Mouse (Mus musculus) heart, embryonic 13.5 days (tissue): Measurements from ENCODE around the gene Tom1l2. TPM values are rescaled to one million over a fixed set of nuclear protein-coding genes. Genes with fewer than 3 reads are reported as not detected.

ENCODE experiments used
- ATAC-seq: fragments of 200-750 bp; cut with Nextera tagmentation; 2 replicates; pipeline ENCODE4 v1.8.0; 2017; ENCODE audit warnings: moderate TSS enrichment; ENCODE audit not compliant: insufficient number of reproducible peaks, low FRiP score, low TSS enrichment; ENCODE audit errors: extremely low read depth
- H3K27ac ChIP-seq: fragments of 300-500 bp; sonication (generic); replicated peaks from 2 replicates; pipeline ENCODE4 v1.5.1; 2015; ENCODE audit warnings: moderate library complexity, mild to moderate bottlenecking, inconsistent platforms
- H3K27me3 ChIP-seq: fragments of 300-500 bp; sonication (generic); replicated peaks from 2 replicates; pipeline ENCODE4 v1.6.1; 2015; ENCODE audit warnings: mild to moderate bottlenecking, inconsistent platforms
- H3K36me3 ChIP-seq: fragments of 300-500 bp; sonication (generic); 2 replicates; pipeline ENCODE4 v1.6.1; 2015; ENCODE audit warnings: mild to moderate bottlenecking, inconsistent platforms
- H3K4me1 ChIP-seq: fragments of 300-500 bp; sonication (generic); 2 replicates; pipeline ENCODE4 v1.6.1; 2015; ENCODE audit warnings: inconsistent platforms
- H3K4me2 ChIP-seq: fragments of 300-500 bp; sonication (generic); 2 replicates; pipeline ENCODE4 v1.6.1; 2015; ENCODE audit warnings: inconsistent platforms, mild to moderate bottlenecking, moderate library complexity
- H3K4me3 ChIP-seq: fragments of 300-500 bp; sonication (generic); 2 replicates; pipeline ENCODE4 v1.5.1; 2015; ENCODE audit warnings: moderate library complexity, mild to moderate bottlenecking, inconsistent platforms
- H3K9ac ChIP-seq: fragments of 300-500 bp; sonication (generic); 2 replicates; pipeline ENCODE4 v1.6.1; 2015; ENCODE audit warnings: inconsistent platforms, mild to moderate bottlenecking, moderate library complexity
- H3K9me3 ChIP-seq: fragments of 300-500 bp; sonication (generic); 2 replicates; pipeline ENCODE4 v1.6.1; 2016; ENCODE audit warnings: inconsistent platforms
- WGBS: fragments of 180-500 bp; shearing (Covaris S2); methylation state at CpG from one replicate; pipeline ENCODE4 v1.1.7; 2015; ENCODE audit warnings: mixed read lengths; 5-methylcytosine and 5-hydroxymethylcytosine counted together
- polyA plus RNA-seq: library from polyadenylated mRNA; unstranded; fragments of >200 nt; fragmentation: Nextera tagmentation; extraction: Ambion mirVana; gene quantifications from 2 replicates; pipeline ENCODE4 v1.2.1, GENCODE M21; 2015

Tom1l2 gene
- polyA plus RNA-seq, 1 experiment from 2014 or later, result 28.7 TPM

- Histone ChIP-seq H3K9ac (peak overlapping the region; percentile 24; the same call in 1 of the 2 replicates), H3K4me3 (no peak overlapping the region), H3K4me1 (peaks cover 67% of the 10 kb centered on the region), H3K4me2 (no peak overlapping the region), H3K9me3 (no peaks in the 10 kb centered on the region), H3K27me3 (no peaks in the 10 kb centered on the region), H3K27ac (no peak overlapping the region), H3K36me3 (no peaks in the 10 kb centered on the region)
- 40% methylated on average over 5 of the region's 5 CpGs for WGBS
- ATAC-seq, result no peak
Measured at GRCm38 (mm10) chr11:60318716-60319115, 34.0 kb downstream of the Tom1l2 start.

- Histone ChIP-seq H3K4me1 (peaks cover 73% of the 10 kb centered on the region), H3K9ac (0 out of 2 replicates have a peak overlapping the region, but pooled peaks have one; percentile 10), H3K27me3 (no peaks in the 10 kb centered on the region), H3K36me3 (no peaks in the 10 kb centered on the region), H3K4me2 (no peak overlapping the region), H3K9me3 (no peaks in the 10 kb centered on the region), H3K27ac (no peak overlapping the region), H3K4me3 (no peak overlapping the region)
- WGBS, result 71% methylated on average over 7 of the region's 7 CpGs
- ATAC-seq, result no peak
Measured at GRCm38 (mm10) chr11:60317376-60318102, 35.2 kb downstream of the Tom1l2 start.

- Histone ChIP-seq H3K36me3 (no peaks in the 10 kb centered on the region), H3K4me1 (peaks cover 73% of the 10 kb centered on the region), H3K9ac (no peak overlapping the region), H3K4me2 (no peak overlapping the region), H3K9me3 (no peaks in the 10 kb centered on the region), H3K27me3 (no peaks in the 10 kb centered on the region), H3K4me3 (no peak overlapping the region), H3K27ac (no peak overlapping the region)
- WGBS, result 80% methylated on average over 8 of the region's 8 CpGs
- ATAC-seq, result no peak
Measured at GRCm38 (mm10) chr11:60316883-60317282, 35.8 kb downstream of the Tom1l2 start.

GRCm38 (mm10) chr11:60316250-60316649 lies 36.5 kb downstream of the Tom1l2 start:
- no peak overlapping the region for H3K27ac ChIP-seq
- H3K9me3 ChIP-seq, result no peaks in the 10 kb centered on the region
- no peaks in the 10 kb centered on the region for H3K27me3 ChIP-seq
- H3K4me3 ChIP-seq, result no peak overlapping the region
- peaks cover 73% of the 10 kb centered on the region for H3K4me1 ChIP-seq
- H3K9ac ChIP-seq, result no peak overlapping the region
- no peaks in the 10 kb centered on the region for H3K36me3 ChIP-seq
- WGBS, result 65% methylated on average over 7 of the region's 7 CpGs
- H3K4me2 ChIP-seq, result no peak overlapping the region
- ATAC-seq, result no peak

GRCm38 (mm10) chr11:60311025-60311854 lies 41.5 kb downstream of the Tom1l2 start:
- H3K4me3 ChIP-seq, result no peak overlapping the region
- H3K9me3 ChIP-seq, result no peaks in the 10 kb centered on the region
- peak overlapping the region; percentile 53 for H3K4me2 ChIP-seq
- 9% methylated on average over 8 of the region's 8 CpGs for WGBS
- H3K36me3 ChIP-seq, result no peaks in the 10 kb centered on the region
- H3K9ac ChIP-seq, result peak overlapping the region; percentile 67
- peaks cover 63% of the 10 kb centered on the region for H3K4me1 ChIP-seq
- H3K27ac ChIP-seq, result peak overlapping the region; percentile 89
- no peaks in the 10 kb centered on the region for H3K27me3 ChIP-seq
- peak; percentile 51; the same call in 1 of the 2 replicates for ATAC-seq

- Histone ChIP-seq H3K27me3 (no peaks in the 10 kb centered on the region), H3K4me1 (peaks cover 60% of the 10 kb centered on the region), H3K36me3 (no peaks in the 10 kb centered on the region), H3K9ac (no peak overlapping the region), H3K4me2 (no peak overlapping the region), H3K4me3 (no peak overlapping the region), H3K9me3 (no peaks in the 10 kb centered on the region), H3K27ac (no peak overlapping the region)
- no peak for ATAC-seq
Measured at GRCm38 (mm10) chr11:60309875-60310274, 42.8 kb downstream of the Tom1l2 start.

- H3K27me3 ChIP-seq, result no peaks in the 10 kb centered on the region
- peak overlapping the region; percentile 44; the same call in 1 of the 2 replicates for H3K9ac ChIP-seq
- H3K4me1 ChIP-seq, result peaks cover 60% of the 10 kb centered on the region
- peak overlapping the region; percentile 83 for H3K27ac ChIP-seq
- H3K36me3 ChIP-seq, result no peaks in the 10 kb centered on the region
- WGBS, result 59% methylated on average over 12 of the region's 12 CpGs
- no peak overlapping the region for H3K4me2 ChIP-seq
- no peaks in the 10 kb centered on the region for H3K9me3 ChIP-seq
- no peak overlapping the region for H3K4me3 ChIP-seq
- ATAC-seq, result no peak
Measured at GRCm38 (mm10) chr11:60308506-60309116, 44.1 kb downstream of the Tom1l2 start.

GRCm38 (mm10) chr11:60308061-60308460 lies 44.6 kb downstream of the Tom1l2 start:
- Histone ChIP-seq H3K4me2 (no peak overlapping the region), H3K4me1 (peaks cover 63% of the 10 kb centered on the region)
- WGBS, result 63% methylated on average over 2 of the region's 2 CpGs

GRCm38 (mm10) chr11:60307375-60307825 lies 45.3 kb downstream of the Tom1l2 start:
- H3K27me3 ChIP-seq, result no peaks in the 10 kb centered on the region
- peaks cover 63% of the 10 kb centered on the region for H3K4me1 ChIP-seq
- no peak overlapping the region for H3K4me2 ChIP-seq
- WGBS, result 90% methylated on average over 2 of the region's 2 CpGs
- no peak overlapping the region for H3K4me3 ChIP-seq
- no peak for ATAC-seq
- H3K9ac ChIP-seq, result no peak overlapping the region
- 0 out of 2 replicates have a peak overlapping the region, but pooled peaks have one; percentile 83 for H3K27ac ChIP-seq
- H3K9me3 ChIP-seq, result no peaks in the 10 kb centered on the region
- no peaks in the 10 kb centered on the region for H3K36me3 ChIP-seq

More at GRCm38 (mm10) chr11:60308061-60308460, 44.6 kb downstream of the Tom1l2 start:
- no peak for ATAC-seq
- no peaks in the 10 kb centered on the region for H3K36me3 ChIP-seq
- no peak overlapping the region for H3K4me3 ChIP-seq
- H3K27me3 ChIP-seq, result no peaks in the 10 kb centered on the region
- H3K27ac ChIP-seq, result peak overlapping the region; percentile 83
- H3K9ac ChIP-seq, result no peak overlapping the region
- no peaks in the 10 kb centered on the region for H3K9me3 ChIP-seq

GRCm38 (mm10) chr11:60306834-60307233 lies 45.9 kb downstream of the Tom1l2 start:
- Histone ChIP-seq H3K4me2 (no peak overlapping the region), H3K27me3 (no peaks in the 10 kb centered on the region)
- 62% methylated on average over 4 of the region's 4 CpGs for WGBS

GRCm38 (mm10) chr11:60305611-60306010 lies 47.1 kb downstream of the Tom1l2 start:
- H3K4me1 ChIP-seq, result peaks cover 61% of the 10 kb centered on the region
- H3K9me3 ChIP-seq, result no peaks in the 10 kb centered on the region
- H3K9ac ChIP-seq, result no peak overlapping the region
- ATAC-seq, result no peak
- no peaks in the 10 kb centered on the region for H3K27me3 ChIP-seq
- no peak overlapping the region for H3K4me2 ChIP-seq
- H3K36me3 ChIP-seq, result no peaks in the 10 kb centered on the region
- whole genome bisulfite sequencing, result 73% methylated on average over 4 of the region's 4 CpGs
- no peak overlapping the region for H3K4me3 ChIP-seq
- H3K27ac ChIP-seq, result no peak overlapping the region

More at GRCm38 (mm10) chr11:60306834-60307233, 45.9 kb downstream of the Tom1l2 start:
- H3K27ac ChIP-seq, result no peak overlapping the region
- H3K9ac ChIP-seq, result no peak overlapping the region
- no peaks in the 10 kb centered on the region for H3K9me3 ChIP-seq
- ATAC-seq, result no peak
- peaks cover 63% of the 10 kb centered on the region for H3K4me1 ChIP-seq
- H3K4me3 ChIP-seq, result no peak overlapping the region
- no peaks in the 10 kb centered on the region for H3K36me3 ChIP-seq
